Mouse (Mus musculus) R1 (cell line): ENCODE data around the gene Sugct.

ENCODE experiments used
- DNase-seq: peaks from one replicate; pipeline ENCODE4 v3.0.0-alpha.2; 2018; ENCODE audit warnings: low read depth, low spot score

The Sugct gene

GRCm38 (mm10) chr13:16901424-16901823, 793.9 kb downstream of the Sugct start:
- no peak for DNase-seq

- DNase-seq: no peak
These were observed 797.1 kb downstream of the Sugct start for GRCm38 (mm10) chr13:16898084-16898792.

- DNase-seq: no peak
These were observed 817.3 kb downstream of the Sugct start for GRCm38 (mm10) chr13:16878056-16878455.

- DNase-seq: no peak
These were observed 835.4 kb downstream of the Sugct start for GRCm38 (mm10) chr13:16859986-16860385.

GRCm38 (mm10) chr13:16847236-16847635, 848.1 kb downstream of the Sugct start:
- no peak for DNase-seq

- DNase-seq: no peak
These were observed 854.4 kb downstream of the Sugct start for GRCm38 (mm10) chr13:16840994-16841393.

GRCm38 (mm10) chr13:16838409-16838808, 856.9 kb downstream of the Sugct start:
- no peak for DNase-seq

- no peak for DNase-seq
These were observed 860.2 kb downstream of the Sugct start for GRCm38 (mm10) chr13:16835111-16835510.

GRCm38 (mm10) chr13:16833069-16833468, 862.3 kb downstream of the Sugct start:
- DNase-seq: no peak

GRCm38 (mm10) chr13:16831840-16832239, 863.5 kb downstream of the Sugct start:
- DNase-seq: no peak

GRCm38 (mm10) chr13:16830291-16830690, 865.1 kb downstream of the Sugct start:
- peak; percentile 97 for DNase-seq

GRCm38 (mm10) chr13:16829589-16829988, 865.8 kb downstream of the Sugct start:
- peak; percentile 89 for DNase-seq

- DNase-seq: no peak
These were observed 869.7 kb downstream of the Sugct start for GRCm38 (mm10) chr13:16825619-16826018.

- DNase-seq: no peak
These were observed 873.6 kb downstream of the Sugct start for GRCm38 (mm10) chr13:16821785-16822184.

- DNase-seq: no peak
These were observed 877.9 kb downstream of the Sugct start for GRCm38 (mm10) chr13:16817471-16817870.

GRCm38 (mm10) chr13:16816747-16817146, 878.6 kb downstream of the Sugct start:
- no peak for DNase-seq

GRCm38 (mm10) chr13:16812268-16812667, 883.1 kb downstream of the Sugct start:
- no peak for DNase-seq
